Mouse (Mus musculus): ENCODE data around the gene Rangrf.
"Not testable (repeated sequence)": the region's sequence is repeated elsewhere in the genome, so short reads cannot be mapped to it uniquely, and the experiment has no call there.

Gene Rangrf

GRCm38 (mm10) chr11:68975601-68976000, 616 bp upstream of the Rangrf start:
- no peak for DNase-seq

- no peak for DNase-seq
Measured at GRCm38 (mm10) chr11:68974059-68974450, 930 bp downstream of the Rangrf start.

- DNase-seq = peak; percentile 86 to 93
Measured at GRCm38 (mm10) chr11:68973250-68974058, 1.5 kb downstream of the Rangrf start.

GRCm38 (mm10) chr11:68970232-68970631, 4.8 kb downstream of the Rangrf start:
- DNase-seq = no peak

- DNase-seq = peak in 1 of 2 experiments; percentile 17
Measured at GRCm38 (mm10) chr11:68968752-68969151, 6.2 kb downstream of the Rangrf start.

- DNase-seq = peak; percentile 95 to 96
Measured at GRCm38 (mm10) chr11:68967337-68968282, 7.4 kb downstream of the Rangrf start, which contains the start of gene Slc25a35. TSS of gene Slc25a35 (plus strand) at chr11:68968131.

- no peak for DNase-seq
Measured at GRCm38 (mm10) chr11:68966554-68966953, 8.4 kb downstream of the Rangrf start.

- peak; percentile 60 to 82 for DNase-seq
Measured at GRCm38 (mm10) chr11:68965845-68966244, 9.1 kb downstream of the Rangrf start.

- no peak for DNase-seq
Measured at GRCm38 (mm10) chr11:68965050-68965449, 9.9 kb downstream of the Rangrf start.

GRCm38 (mm10) chr11:68963405-68963804, 11.6 kb downstream of the Rangrf start:
- DNase-seq = no peak

- DNase-seq = not testable (repeated sequence)
Measured at GRCm38 (mm10) chr11:68962159-68962558, 12.8 kb downstream of the Rangrf start.

- DNase-seq = no peak
Measured at GRCm38 (mm10) chr11:68961596-68961995, 13.4 kb downstream of the Rangrf start.

GRCm38 (mm10) chr11:68957971-68958370, 17.0 kb downstream of the Rangrf start:
- no peak for DNase-seq

- no peak for DNase-seq
Measured at GRCm38 (mm10) chr11:68957308-68957707, 17.7 kb downstream of the Rangrf start, which contains the start of gene Arhgef15. TSS of gene Arhgef15 (minus strand) at chr11:68957480.

GRCm38 (mm10) chr11:68956697-68957096, 18.3 kb downstream of the Rangrf start:
- DNase-seq = no peak

GRCm38 (mm10) chr11:68956107-68956506, 18.9 kb downstream of the Rangrf start:
- DNase-seq = no peak

- no peak for DNase-seq
Measured at GRCm38 (mm10) chr11:68955473-68955872, 19.5 kb downstream of the Rangrf start.

GRCm38 (mm10) chr11:68954408-68954807, 20.6 kb downstream of the Rangrf start:
- DNase-seq = no peak

- no peak for DNase-seq
Measured at GRCm38 (mm10) chr11:68953903-68954302, 21.1 kb downstream of the Rangrf start.

GRCm38 (mm10) chr11:68947542-68947993, 27.4 kb downstream of the Rangrf start:
- DNase-seq = peak; percentile 69 to 77

GRCm38 (mm10) chr11:68946806-68947440, 28.1 kb downstream of the Rangrf start:
- peak; percentile 36 to 39 for DNase-seq

- no peak for DNase-seq
Measured at GRCm38 (mm10) chr11:68946001-68946400, 29.0 kb downstream of the Rangrf start.

- DNase-seq = no peak
Measured at GRCm38 (mm10) chr11:68945245-68945644, 29.7 kb downstream of the Rangrf start.

Measured in cerebellum, postnatal 25 days (tissue).